Comparison of ENCODE assay signal across 10 mouse cellular contexts in the genomic region with DNA sequence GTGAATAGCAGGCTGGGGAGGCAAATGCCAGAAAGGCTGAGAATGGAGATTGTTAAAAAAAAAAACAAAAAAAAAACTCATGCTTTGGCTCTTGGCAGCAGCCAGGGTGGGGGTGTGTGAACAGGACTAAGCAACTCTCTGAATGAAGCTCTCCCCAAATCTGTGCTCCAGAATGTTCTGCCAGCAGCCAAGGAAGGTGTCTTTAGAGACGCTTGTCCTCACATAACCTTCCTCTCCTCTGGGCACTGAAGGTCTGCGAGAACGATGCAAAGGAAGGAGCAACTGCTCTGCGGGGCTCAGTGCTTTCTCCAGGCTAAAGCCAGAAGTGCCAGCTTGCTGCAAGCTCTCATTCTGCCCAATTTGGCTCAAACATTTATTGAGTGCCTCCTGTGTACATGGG. TPM values are rescaled to one million over a fixed set of nuclear protein-coding genes. Genes with fewer than 3 reads are reported as not detected.
DNase-seq lines count a peak whose midpoint lies in the region; ATAC-seq lines count a peak whose summit lies in the region.
"Had no signal": no experiment of that assay in that cellular context is flagged by ENCODE, and none has a peak within 500 bp of the region (broad histone marks: within the 10 kb centered on the region; RNA-seq: fewer than 3 reads in every experiment).

No protein-coding gene starts in this region.

- intact Hi-C loops in heart, postnatal 25 days (cut with DNase I): no loop called here

- ATAC-seq in megakaryocyte, adult 5-6 weeks (ENCODE audit: poor library complexity, severe bottlenecking): no peak
- ATAC-seq: forebrain, embryonic 14.5 days had no signal

- peak; percentile 17 for DNase-seq in heart, postnatal 4 days
- DNase-seq in heart, postnatal 25 days (ENCODE audit: low spot score): no peak
- peak; percentile 77 to 80 for DNase-seq in frontal cortex, postnatal 36 days (ENCODE audit: low spot score in 2 of 2)
- peak; percentile 62 for DNase-seq in left cerebral cortex, adult 11 months (ENCODE audit: low spot score)
- DNase-seq in skeletal muscle tissue, adult 2 months (ENCODE audit: low read depth, low spot score): peak; percentile 63
- DNase-seq in gastrocnemius, postnatal 4 days (ENCODE audit: low spot score in 2 of 2): no peak
- DNase-seq: midbrain, embryonic 14.5 days; thymus, postnatal 14 days had no signal

RNA-seq across cellular contexts. Expression of a gene that starts 6.3 kb away (rescaled TPM):
- total RNA-seq in heart, postnatal 4 days (2021): 10 to 100 TPM in 1 of 2 experiments, 1 to 10 TPM in 1; 9.3 to 10.4 TPM
- 10 to 100 TPM; 13.2 to 26.4 TPM for total RNA-seq in heart, postnatal 25 days (2021)
- total RNA-seq in megakaryocyte, adult 5-6 weeks (2015): not detected in 2 replicates
- not detected in 2 replicates for total RNA-seq in megakaryocyte, adult 5-6 weeks (2017)
- 100 to 1,000 TPM; 109 to 122 TPM for total RNA-seq in gastrocnemius, postnatal 4 days (2021)

Comparison
In these comparisons a context has a peak if more than half of its experiments do, and no peak if none do; other contexts are left out.
1. DNase-seq: peak in heart, postnatal 4 days (single experiment), frontal cortex, postnatal 36 days (2 of 2), left cerebral cortex, adult 11 months (single experiment) and skeletal muscle tissue, adult 2 months (single experiment); none in heart, postnatal 25 days (single experiment) and gastrocnemius, postnatal 4 days (0 of 2).
2. RNA of a gene that starts 6.3 kb away (total RNA-seq): 109 to 122 TPM in gastrocnemius, postnatal 4 days, 13.2 to 26.4 TPM in heart, postnatal 25 days and 9.3 to 10.4 TPM in heart, postnatal 4 days; not detected in megakaryocyte, adult 5-6 weeks; every median in the first group is over 10 times any median in the second.